Mouse (Mus musculus) E14TG2a.4 (cell line): Measurements from ENCODE around the gene Comt.

Source experiments
- H3K27me3 ChIP-seq: 2 replicates; pipeline ENCODE4 v1.6.1; 2014; ENCODE audit warnings: low read length, control low read depth; ENCODE audit not compliant: insufficient read depth
- H3K36me3 ChIP-seq: 2 replicates; pipeline ENCODE4 v1.6.1; 2014; ENCODE audit warnings: low read length, control low read depth; ENCODE audit not compliant: insufficient read depth
- H3K4me1 ChIP-seq: replicated peaks from 2 replicates; pipeline ENCODE4 v1.6.1; 2014; ENCODE audit warnings: low read depth, low read length, control low read depth
- H3K4me3 ChIP-seq: replicated peaks from 2 replicates; pipeline ENCODE4 v1.5.1; 2014; ENCODE audit warnings: mild to moderate bottlenecking, low read length
- H3K9me3 ChIP-seq: 2 replicates; pipeline ENCODE4 v1.6.1; 2014; ENCODE audit warnings: low read length, control low read depth
- CTCF ChIP-seq: conservative IDR thresholded peaks from 2 replicates; pipeline ENCODE4 v1.5.1; 2014; ENCODE audit warnings: low read length
- NANOG ChIP-seq: IDR thresholded peaks from 2 replicates; pipeline ENCODE4 v1.6.1; 2014; ENCODE audit warnings: borderline replicate concordance, low read length, mixed read lengths
- POU5F1 ChIP-seq: IDR thresholded peaks from 2 replicates; pipeline ENCODE4 v1.6.1; 2014; ENCODE audit warnings: low read length, borderline replicate concordance

Comt gene

DNA sequence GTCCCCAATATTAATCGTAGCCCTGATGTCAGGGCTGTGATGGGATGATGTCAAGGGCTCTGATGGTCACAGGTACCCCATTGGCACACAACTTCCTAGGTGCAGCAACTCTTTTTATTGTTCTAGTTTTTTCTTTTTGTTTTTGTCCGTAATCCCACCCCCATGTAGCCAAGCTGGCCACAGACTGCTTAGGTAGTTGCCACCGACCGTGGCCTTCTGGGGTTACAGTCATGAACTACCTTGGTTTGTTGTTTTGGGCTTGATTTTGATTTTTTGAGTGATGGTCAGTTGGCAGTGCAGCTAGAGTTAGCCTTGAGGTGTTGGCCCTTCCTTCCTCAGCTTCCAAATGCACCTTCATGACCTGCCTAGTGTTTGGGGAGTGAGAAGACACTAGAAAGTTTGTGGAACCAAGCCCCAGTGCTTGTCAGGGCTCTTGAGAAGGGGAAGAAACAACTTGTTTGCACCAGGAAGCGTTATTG lies at the start of gene Comt:
Gene Comt, minus strand, starts transcription at position 51 of the 479 bp plus-strand sequence.
- H3K36me3 ChIP-seq = 0 out of 2 replicates have a peak, but pooled peaks cover 5% of the 10 kb centered on the region
- peaks cover 8% of the 10 kb centered on the region for H3K27me3 ChIP-seq
- TF ChIP-seq CTCF = no peak
- peaks cover 25% of the 10 kb centered on the region for H3K4me1 ChIP-seq
- H3K9me3 ChIP-seq = no peaks in the 10 kb centered on the region
- peak within 1 kb of the TSS; percentile 90 for H3K4me3 ChIP-seq

DNA sequence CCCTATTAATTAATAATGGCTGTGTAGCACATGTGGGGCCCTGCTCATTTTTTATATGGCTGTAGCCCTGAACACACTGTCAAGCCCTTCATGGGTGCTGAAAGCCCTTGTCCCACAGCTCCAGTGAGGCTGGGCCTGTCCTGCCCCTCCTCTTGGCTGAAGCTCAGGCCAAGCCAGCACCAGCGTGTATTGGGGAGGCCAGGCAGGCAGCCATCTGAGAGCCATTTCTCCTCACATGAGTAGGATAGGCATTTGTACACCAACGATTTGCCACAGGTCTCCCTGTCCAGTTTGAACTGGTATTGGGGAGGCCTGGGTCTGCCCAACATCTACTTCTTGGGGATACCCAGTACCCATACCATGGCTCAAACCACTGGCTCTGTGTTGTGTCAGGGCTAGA lies 47.4 kb upstream of the Comt start:
- no peak overlapping the region for H3K4me3 ChIP-seq
- peaks cover 5% of the 10 kb centered on the region; the same call in 1 of the 2 replicates for H3K27me3 ChIP-seq
- H3K9me3 ChIP-seq = no peaks in the 10 kb centered on the region

DNA sequence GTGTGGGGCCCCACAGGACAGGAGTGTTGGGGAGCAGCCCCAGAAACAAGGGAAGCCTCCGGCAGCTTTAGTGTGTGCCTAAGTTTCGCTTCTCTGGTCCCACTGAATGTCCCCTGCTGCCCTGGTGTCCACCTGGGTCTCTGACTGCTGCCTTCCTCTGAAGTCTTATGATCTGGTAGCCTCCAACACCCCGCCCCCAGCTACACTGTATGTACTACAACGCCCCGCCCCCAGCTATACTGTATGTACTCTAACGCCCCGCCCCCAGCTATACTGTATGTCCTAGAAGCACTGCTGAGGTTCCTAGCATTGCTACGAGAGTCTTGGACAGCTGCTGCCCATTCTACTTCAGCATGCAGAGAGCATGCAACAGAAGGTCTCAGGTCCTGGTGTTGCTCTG lies 46.3 kb upstream of the Comt start:
- H3K4me1 ChIP-seq = peaks cover 28% of the 10 kb centered on the region
- H3K36me3 ChIP-seq = no peaks in the 10 kb centered on the region
- no peak overlapping the region for H3K4me3 ChIP-seq
- H3K9me3 ChIP-seq = no peaks in the 10 kb centered on the region
- H3K27me3 ChIP-seq = peaks cover 5% of the 10 kb centered on the region; the same call in 1 of the 2 replicates
- TF ChIP-seq NANOG = no peak
- TF ChIP-seq POU5F1 = no peak
- TF ChIP-seq CTCF = no peak

More for the DNA sequence above, 47.4 kb upstream of the Comt start:
- no peak for TF ChIP-seq NANOG
- TF ChIP-seq CTCF = no peak
- TF ChIP-seq POU5F1 = no peak
- H3K4me1 ChIP-seq = peaks cover 33% of the 10 kb centered on the region
- H3K36me3 ChIP-seq = no peaks in the 10 kb centered on the region

DNA sequence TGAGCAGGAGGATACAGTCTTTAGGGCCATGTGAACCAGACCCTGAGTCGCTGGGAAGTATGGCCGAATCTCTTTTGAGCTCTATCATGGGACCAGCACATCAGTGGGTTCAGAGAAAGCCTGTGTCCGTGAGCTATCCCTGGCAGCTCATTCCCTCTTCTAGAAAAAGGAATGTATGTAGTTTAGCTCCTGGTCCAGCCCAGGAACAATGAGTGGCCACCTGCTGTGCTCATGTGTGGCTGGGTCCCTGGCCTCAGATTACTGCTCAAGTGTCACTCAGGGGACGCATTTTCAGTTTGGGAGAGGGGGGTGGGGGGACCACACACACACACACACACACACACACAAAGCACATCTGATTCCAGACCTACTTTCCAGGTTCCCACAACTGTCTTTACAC lies 45.8 kb upstream of the Comt start:
- TF ChIP-seq CTCF (no peak), POU5F1 (no peak), NANOG (no peak)
- no peak overlapping the region for H3K4me3 ChIP-seq

DNA sequence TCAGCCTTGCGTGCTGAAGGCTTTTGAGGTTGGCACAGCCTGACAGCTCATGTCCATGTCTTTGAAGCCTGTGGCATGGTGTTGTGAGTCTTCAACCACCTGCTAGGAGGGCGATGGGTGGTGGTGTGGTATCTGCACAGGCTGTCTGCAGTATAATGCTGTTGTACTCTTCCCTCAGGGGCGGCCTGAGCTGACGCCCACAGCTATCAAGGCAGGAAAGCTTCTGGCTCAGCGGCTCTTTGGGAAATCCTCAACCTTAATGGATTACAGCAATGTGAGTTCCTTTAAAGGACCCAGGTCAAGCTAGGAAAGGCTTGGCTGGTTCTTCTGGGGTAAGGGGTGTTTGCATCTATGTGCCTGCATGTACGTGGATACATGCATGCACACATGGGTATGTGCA lies 45.3 kb upstream of the Comt start:
- TF ChIP-seq POU5F1 = no peak
- Histone ChIP-seq H3K4me3 (no peak overlapping the region), H3K4me1 (peaks cover 28% of the 10 kb centered on the region), H3K27me3 (no peaks in the 10 kb centered on the region), H3K36me3 (no peaks in the 10 kb centered on the region), H3K9me3 (no peaks in the 10 kb centered on the region)

More for the DNA sequence above, 45.8 kb upstream of the Comt start:
- H3K27me3 ChIP-seq = peaks cover 2% of the 10 kb centered on the region; the same call in 1 of the 2 replicates
- no peaks in the 10 kb centered on the region for H3K36me3 ChIP-seq
- H3K4me1 ChIP-seq = peaks cover 28% of the 10 kb centered on the region
- no peaks in the 10 kb centered on the region for H3K9me3 ChIP-seq

DNA sequence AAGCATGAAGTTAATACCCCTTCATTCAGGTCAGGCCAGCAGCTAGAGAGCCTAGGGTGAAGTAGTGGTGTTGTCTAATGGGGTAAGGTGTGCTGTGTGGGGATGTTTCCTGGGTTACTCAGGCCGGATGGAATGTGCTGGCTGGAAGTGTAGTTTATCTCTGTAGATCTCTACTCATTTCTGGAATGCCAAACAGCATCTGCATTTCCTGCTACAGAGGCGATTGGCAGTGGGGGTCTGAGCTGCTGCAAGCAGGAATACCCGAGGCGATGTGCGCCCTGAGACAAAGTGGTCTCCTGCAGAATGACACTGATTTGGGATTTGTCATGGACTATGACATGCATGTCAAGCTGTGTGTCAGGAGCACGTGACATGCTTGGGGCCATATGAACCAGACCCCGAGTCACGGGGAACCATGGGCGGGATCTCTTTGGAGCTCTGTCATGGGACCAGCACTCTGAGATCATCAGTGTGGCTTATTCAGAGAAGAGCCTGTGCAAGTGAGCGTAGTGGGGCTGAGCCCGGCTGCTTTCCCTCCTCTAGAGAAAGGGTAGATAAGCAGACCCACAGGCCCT lies 44.8 kb upstream of the Comt start:
- TF ChIP-seq POU5F1 (no peak), NANOG (no peak), CTCF (no peak)
- Histone ChIP-seq H3K4me1 (peaks cover 28% of the 10 kb centered on the region), H3K4me3 (no peak overlapping the region), H3K36me3 (no peaks in the 10 kb centered on the region), H3K9me3 (no peaks in the 10 kb centered on the region), H3K27me3 (no peaks in the 10 kb centered on the region)

DNA sequence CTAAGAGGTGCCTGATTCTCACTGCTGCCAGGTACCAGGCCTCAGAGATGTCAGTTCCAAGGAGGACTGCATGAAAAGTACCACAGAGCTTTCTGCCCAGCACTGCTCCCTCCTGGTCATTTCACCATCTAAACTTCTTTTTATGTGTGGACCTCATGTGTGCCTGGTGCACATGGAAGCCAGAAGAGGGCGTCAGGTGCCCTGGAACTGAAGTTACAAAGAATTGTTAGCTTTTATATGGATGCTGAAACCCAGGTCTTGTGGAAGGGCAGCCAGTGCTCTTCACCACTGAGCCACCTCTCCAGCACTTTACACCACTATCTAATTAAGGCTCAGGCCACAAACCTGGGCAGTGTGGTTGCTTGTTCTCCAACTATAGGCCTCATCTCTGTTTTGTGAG lies 44.2 kb upstream of the Comt start:
- Histone ChIP-seq H3K4me3 (no peak overlapping the region), H3K4me1 (peaks cover 28% of the 10 kb centered on the region), H3K9me3 (no peaks in the 10 kb centered on the region), H3K36me3 (no peaks in the 10 kb centered on the region), H3K27me3 (no peaks in the 10 kb centered on the region)
- TF ChIP-seq POU5F1 (no peak), NANOG (no peak), CTCF (no peak; the same call in 1 of the 2 replicates)

DNA sequence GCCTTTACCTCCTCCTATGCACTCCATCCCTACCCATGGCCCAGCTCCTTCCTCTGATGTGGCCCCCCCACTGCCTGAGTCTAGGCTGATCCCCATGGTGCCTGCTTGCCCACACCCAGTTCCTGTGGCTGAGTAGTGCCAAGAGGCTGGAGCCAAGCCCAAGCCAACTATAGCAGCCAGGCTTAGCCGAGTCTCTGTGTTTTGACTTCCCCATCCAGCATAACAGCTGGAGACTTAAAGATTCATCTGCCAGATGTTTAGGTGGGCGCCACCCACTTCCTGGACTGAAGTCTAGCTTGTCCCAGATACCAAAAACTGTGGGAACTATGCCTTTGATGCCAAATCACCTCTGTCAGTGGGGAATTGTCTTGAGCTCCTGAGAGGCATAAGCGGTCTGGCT lies 37.6 kb upstream of the Comt start:
- no peak overlapping the region for H3K4me3 ChIP-seq
- peaks cover 7% of the 10 kb centered on the region; the same call in 1 of the 2 replicates for H3K27me3 ChIP-seq
- no peaks in the 10 kb centered on the region for H3K36me3 ChIP-seq
- H3K9me3 ChIP-seq = no peaks in the 10 kb centered on the region
- H3K4me1 ChIP-seq = peaks cover 48% of the 10 kb centered on the region
- TF ChIP-seq POU5F1 = no peak
- no peak for TF ChIP-seq NANOG
- no peak for TF ChIP-seq CTCF

DNA sequence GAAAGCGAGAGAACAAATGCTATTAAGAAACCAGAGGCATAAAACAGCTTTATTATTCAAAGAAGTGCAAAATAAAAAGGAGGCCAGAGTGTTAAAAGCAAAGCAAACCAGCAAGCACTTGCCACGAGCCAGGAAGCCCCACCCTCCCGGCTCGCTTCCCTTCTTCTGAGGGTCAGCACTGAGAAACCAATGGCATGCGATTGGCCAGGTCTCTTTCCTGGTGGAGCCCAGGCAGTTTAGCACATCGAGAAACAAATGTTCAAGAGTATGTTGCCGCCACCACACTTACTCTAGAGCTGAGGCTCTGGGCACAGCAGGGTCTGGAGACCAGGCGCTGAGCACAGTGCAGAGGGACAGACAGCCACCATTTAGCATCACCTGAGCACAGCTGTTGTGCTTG lies 35.9 kb upstream of the Comt start:
- no peak for TF ChIP-seq CTCF
- no peak for TF ChIP-seq POU5F1
- no peak for TF ChIP-seq NANOG
- Histone ChIP-seq H3K4me3 (no peak overlapping the region), H3K4me1 (peaks cover 60% of the 10 kb centered on the region), H3K27me3 (peaks cover 15% of the 10 kb centered on the region), H3K9me3 (no peaks in the 10 kb centered on the region), H3K36me3 (no peaks in the 10 kb centered on the region)

DNA sequence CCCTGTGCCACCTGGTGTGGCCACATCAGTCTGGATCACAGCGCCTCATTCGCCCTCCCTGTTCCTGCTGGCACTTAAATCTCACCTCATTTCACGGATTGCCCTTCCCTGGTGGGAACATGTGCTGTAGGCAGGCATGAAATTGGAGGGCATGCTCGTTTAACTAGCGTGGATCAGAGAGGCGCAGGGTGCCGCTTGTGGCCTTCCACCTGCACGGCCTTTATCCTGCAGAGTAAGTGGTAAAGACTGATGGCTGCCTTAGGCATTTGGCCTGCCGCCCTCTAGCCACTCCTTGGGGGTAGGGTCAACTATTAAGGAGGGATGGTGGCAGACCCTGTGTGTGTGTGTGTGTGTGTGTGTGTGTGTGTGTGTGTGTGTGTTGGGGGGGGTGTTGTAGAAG lies 35.4 kb upstream of the Comt start:
- H3K4me3 ChIP-seq = no peak overlapping the region
- H3K27me3 ChIP-seq = peaks cover 17% of the 10 kb centered on the region
- H3K9me3 ChIP-seq = no peaks in the 10 kb centered on the region
- peaks cover 60% of the 10 kb centered on the region for H3K4me1 ChIP-seq
- TF ChIP-seq POU5F1 = no peak
- TF ChIP-seq CTCF = no peak
- no peak for TF ChIP-seq NANOG
- H3K36me3 ChIP-seq = no peaks in the 10 kb centered on the region
